8 mouse cellular contexts compared by ENCODE assay signal in the genomic region with DNA sequence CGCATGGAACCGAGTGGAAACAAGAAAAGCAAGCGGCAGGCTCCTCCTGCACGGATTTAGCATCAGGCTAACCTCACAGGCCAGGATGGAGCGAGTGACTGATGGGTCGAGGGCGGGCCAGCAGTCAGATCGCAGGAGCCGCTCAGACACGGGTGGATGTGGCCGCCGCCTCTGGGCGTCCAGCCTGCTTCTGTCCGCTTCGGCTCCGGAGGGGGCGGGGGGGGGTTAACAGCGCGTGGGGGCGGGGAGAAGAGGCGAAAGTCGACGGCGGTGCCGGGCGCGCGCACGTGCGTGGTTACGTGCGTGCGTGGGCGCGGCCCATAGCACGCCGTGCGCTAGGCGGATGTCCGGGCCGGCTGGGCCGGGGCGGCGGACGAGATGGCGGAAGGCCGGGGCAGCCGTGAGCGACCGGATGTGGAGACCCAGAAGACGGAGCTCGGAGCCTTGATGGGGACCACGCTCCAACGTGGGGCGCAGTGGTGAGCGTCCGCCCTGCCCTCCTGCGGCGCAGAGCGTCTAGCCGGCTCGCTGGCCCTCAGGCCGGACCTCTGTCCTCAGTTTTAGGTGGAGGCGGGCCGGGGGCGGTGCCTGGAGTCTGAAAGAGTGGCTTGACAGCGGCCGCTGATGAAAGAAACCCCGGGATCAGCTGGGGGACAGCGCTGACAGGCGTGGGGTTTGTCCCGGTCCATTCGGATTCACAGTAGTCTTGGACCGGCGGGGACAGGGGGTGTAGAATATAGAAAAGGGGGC. TPM values are rescaled to one million over a fixed set of nuclear protein-coding genes. Genes with fewer than 3 reads are reported as not detected.
DNase-seq lines count a peak whose midpoint lies in the region; ATAC-seq lines count a peak whose summit lies in the region.

A gene (plus strand): TSS at position 314 of the 750 bp plus-strand sequence.

- H3K27ac ChIP-seq in forebrain, embryonic 10.5 days: peak within 1 kb of the TSS; percentile 96
- H3K27ac ChIP-seq in heart, embryonic 14.5 days (replicated peaks in 1 of 2; ENCODE audit: control insufficient read depth in 1 of 2, insufficient read depth in 1 of 2, low read depth in 2 of 2, low read length in 2 of 2): peak within 1 kb of the TSS; percentile 88 to 96
- peak within 1 kb of the TSS; percentile 97 for H3K27ac ChIP-seq in liver, embryonic 12.5 days

- H3K4me2 ChIP-seq in heart, embryonic 14.5 days (ENCODE audit: low read length): peak within 1 kb of the TSS; percentile 80
- H3K4me2 ChIP-seq in liver, embryonic 12.5 days: peak within 1 kb of the TSS; percentile 84

- H3K9ac ChIP-seq in heart, embryonic 14.5 days (ENCODE audit: low read length): peak within 1 kb of the TSS; percentile 78
- peak within 1 kb of the TSS; percentile 89 for H3K9ac ChIP-seq in liver, embryonic 12.5 days

- peaks cover 31% of the 10 kb centered on the region for H3K36me3 ChIP-seq in forebrain, embryonic 10.5 days (replicated peaks)
- H3K36me3 ChIP-seq in heart, embryonic 14.5 days (ENCODE audit: control insufficient read depth, insufficient read depth, low read length): peaks cover 28% of the 10 kb centered on the region
- H3K36me3 ChIP-seq in liver, embryonic 12.5 days: peaks cover 32% of the 10 kb centered on the region
- H3K36me3 ChIP-seq in splenic B cell, adult 2 months (ENCODE audit: control insufficient read depth, insufficient read depth, low read length, poor library complexity, severe bottlenecking): peaks cover 4% of the 10 kb centered on the region

- H3K4me3 ChIP-seq in forebrain, embryonic 10.5 days: peak within 1 kb of the TSS; percentile 91
- H3K4me3 ChIP-seq in heart, embryonic 14.5 days (ENCODE audit: control insufficient read depth in 1 of 2, insufficient read depth in 1 of 2, low read depth in 1 of 2, low read length in 2 of 2): peak within 1 kb of the TSS; percentile 58 to 97
- peak within 1 kb of the TSS; percentile 89 for H3K4me3 ChIP-seq in liver, embryonic 12.5 days

- under 1% methylated on average over 75 of the region's 75 CpGs for WGBS in forebrain, embryonic 10.5 days
- WGBS in heart, embryonic 14.5 days: under 1% methylated on average over 75 of the region's 75 CpGs
- under 1% methylated on average over 75 of the region's 75 CpGs for WGBS in liver, embryonic 12.5 days (ENCODE audit: insufficient replicate concordance)

- peak; percentile 95 for ATAC-seq in heart, embryonic 14.5 days (ENCODE audit: insufficient number of reproducible peaks, insufficient read depth, low FRiP score, low read depth)
- peak; percentile 88 for ATAC-seq in liver, embryonic 12.5 days

- no peaks in the 10 kb centered on the region for H3K9me3 ChIP-seq in forebrain, embryonic 10.5 days
- no peaks in the 10 kb centered on the region for H3K9me3 ChIP-seq in heart, embryonic 14.5 days (ENCODE audit: control insufficient read depth, low read length)
- H3K9me3 ChIP-seq in liver, embryonic 12.5 days (replicated peaks): no peaks in the 10 kb centered on the region

- peaks cover 21% of the 10 kb centered on the region for H3K4me1 ChIP-seq in forebrain, embryonic 10.5 days
- peaks cover 0 to 9% of the 10 kb centered on the region in 2 experiments; a peak in 2 of 4 replicates for H3K4me1 ChIP-seq in heart, embryonic 14.5 days (ENCODE audit: control insufficient read depth in 2 of 2, insufficient read depth in 2 of 2, low read length in 2 of 2)
- peaks cover 67% of the 10 kb centered on the region for H3K4me1 ChIP-seq in liver, embryonic 12.5 days

- H3K27me3 ChIP-seq in forebrain, embryonic 10.5 days (ENCODE audit: poor library complexity, severe bottlenecking): no peaks in the 10 kb centered on the region
- H3K27me3 ChIP-seq in heart, embryonic 14.5 days (ENCODE audit: control insufficient read depth, insufficient read depth, low read length): no peaks in the 10 kb centered on the region
- no peaks in the 10 kb centered on the region for H3K27me3 ChIP-seq in liver, embryonic 12.5 days (replicated peaks)
- no peaks in the 10 kb centered on the region for H3K27me3 ChIP-seq in splenic B cell, adult 2 months (ENCODE audit: control insufficient read depth, insufficient read depth, low read length, poor library complexity, severe bottlenecking)

- peak; percentile 60 to 61 for DNase-seq in CD8-positive naive resting alpha-beta T cell, adult 2 months (ENCODE audit: low read depth in 2 of 2, low spot score in 2 of 2)
- peak; percentile 62 for DNase-seq in c-Kit-positive CD71-negative TER-119-negative erythroid progenitor cells, embryonic 14.5 days (ENCODE audit: low read depth)
- DNase-seq in forebrain, embryonic 10.5 days (ENCODE audit: extremely low spot score, low spot score): peak; percentile 87
- DNase-seq in kidney, postnatal 14 days: peak; percentile 96
- DNase-seq in naive thymus-derived CD4-positive, alpha-beta T cell, adult 2 months (ENCODE audit: low read depth): peak; percentile 84
- peak; percentile 92 for DNase-seq in splenic B cell, adult 2 months (ENCODE audit: low read depth, low spot score)

RNA-seq across cellular contexts. Expression of the gene that starts here (rescaled TPM):
- 132 and 133 TPM in 2 replicates for polyA plus RNA-seq in forebrain, embryonic 10.5 days (2016; fragmentation: Nextera tagmentation; extraction: Ambion mirVana)
- 88.6 and 90.1 TPM in 2 replicates for polyA plus RNA-seq in heart, embryonic 14.5 days (2014; fragmentation: Nextera tagmentation; extraction: Ambion mirVana)
- polyA plus RNA-seq in liver, embryonic 12.5 days (2016; fragmentation: Nextera tagmentation; extraction: Ambion mirVana): 87.4 and 92.1 TPM in 2 replicates

Comparison
In these comparisons a context has a peak if more than half of its experiments do, and no peak if none do; other contexts are left out.
1. Peak in every context shown above with its lines: DNase-seq, ATAC-seq, H3K4me3 ChIP-seq and H3K27ac ChIP-seq.